Mouse (Mus musculus) stomach, embryonic 16.5 days (tissue): ENCODE results near the gene Bdkrb1. TPM values are rescaled to one million over a fixed set of nuclear protein-coding genes. Genes with fewer than 3 reads are reported as not detected.

Experiments
- ATAC-seq: fragments of 200-750 bp; cut with Nextera tagmentation; 2 replicates; pipeline ENCODE4 v1.8.0; 2017; ENCODE audit warnings: moderate number of reproducible peaks, moderate TSS enrichment; ENCODE audit not compliant: insufficient read depth, low FRiP score
- H3K27ac ChIP-seq: fragments of 300-500 bp; sonication (generic); 2 replicates; pipeline ENCODE4 v1.5.1; 2014; ENCODE audit warnings: low read length
- H3K27me3 ChIP-seq: fragments of 300-500 bp; sonication (generic); 2 replicates; pipeline ENCODE4 v1.6.1; 2014; ENCODE audit warnings: low read length, control low read depth, mixed read lengths; ENCODE audit not compliant: control insufficient read depth, insufficient read depth
- H3K36me3 ChIP-seq: fragments of 300-500 bp; sonication (generic); 2 replicates; pipeline ENCODE4 v1.6.1; 2014; ENCODE audit warnings: low read length; ENCODE audit not compliant: control insufficient read depth, insufficient read depth
- H3K4me1 ChIP-seq: fragments of 300-500 bp; sonication (generic); 2 replicates; pipeline ENCODE4 v1.6.1; 2014; ENCODE audit warnings: low read length, control low read depth, mixed read lengths; ENCODE audit not compliant: control insufficient read depth, insufficient read depth
- H3K4me2 ChIP-seq: fragments of 300-500 bp; sonication (generic); 2 replicates; pipeline ENCODE4 v1.6.1; 2014; ENCODE audit warnings: low read depth, low read length, mixed read lengths
- H3K4me3 ChIP-seq: fragments of 300-500 bp; sonication (generic); replicated peaks from 2 replicates; pipeline ENCODE4 v1.5.1; 2014; ENCODE audit warnings: mild to moderate bottlenecking, low read length
- H3K9ac ChIP-seq: fragments of 300-500 bp; sonication (generic); 2 replicates; pipeline ENCODE4 v1.6.1; 2014; ENCODE audit warnings: low read length
- H3K9me3 ChIP-seq: fragments of 300-500 bp; sonication (generic); replicated peaks from 2 replicates; pipeline ENCODE4 v1.6.1; 2016; ENCODE audit warnings: low read length, control low read depth; ENCODE audit not compliant: control insufficient read depth
- WGBS: fragments of 180-500 bp; shearing (Covaris S2); extraction: QIAGEN DNeasy Blood & Tissue Kit; methylation state at CpG from one replicate; pipeline ENCODE4 v1.1.7; 2014; 5-methylcytosine and 5-hydroxymethylcytosine counted together
- polyA plus RNA-seq: library from polyadenylated mRNA; unstranded; fragments of >200 nt; fragmentation: Nextera tagmentation; extraction: Ambion mirVana; gene quantifications from 2 replicates; pipeline ENCODE4 v1.2.1, GENCODE M21; 2015

The Bdkrb1 gene
- polyA plus RNA-seq, 1 experiment from 2014 or later: 1.0 TPM

DNA sequence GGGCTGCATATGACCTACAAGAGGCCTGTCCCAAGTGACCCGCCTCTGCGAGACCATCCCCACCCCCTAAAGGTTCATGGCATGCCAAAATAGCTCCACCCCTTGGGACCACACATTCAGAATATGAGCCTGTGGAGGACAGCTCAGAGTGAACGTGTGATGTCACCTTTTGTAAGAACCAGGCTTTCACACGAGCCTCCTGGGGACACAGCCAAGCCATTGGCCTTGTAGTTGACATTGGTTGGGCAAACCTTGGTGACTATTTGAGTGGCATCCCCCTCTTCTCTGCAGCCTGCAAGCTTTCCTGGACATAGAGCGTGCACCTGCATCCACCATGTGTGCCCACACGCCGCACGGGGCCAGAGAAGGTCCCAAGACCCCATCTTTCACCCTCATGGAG lies 15.4 kb upstream of the Bdkrb1 start:
- H3K9ac ChIP-seq: no peak overlapping the region
- H3K4me1 ChIP-seq: peaks cover 23% of the 10 kb centered on the region
- WGBS: 80% methylated on average over 8 of the region's 8 CpGs
- H3K36me3 ChIP-seq: no peaks in the 10 kb centered on the region
- H3K9me3 ChIP-seq: no peaks in the 10 kb centered on the region
- no peak overlapping the region for H3K4me3 ChIP-seq
- no peak for ATAC-seq
- H3K27me3 ChIP-seq: no peaks in the 10 kb centered on the region
- H3K4me2 ChIP-seq: no peak overlapping the region
- no peak overlapping the region for H3K27ac ChIP-seq

GRCm38 (mm10) chr12:105590786-105591185 lies 12.1 kb upstream of the Bdkrb1 start:
- H3K4me2 ChIP-seq: no peak overlapping the region
- H3K4me3 ChIP-seq: no peak overlapping the region
- no peak overlapping the region for H3K27ac ChIP-seq
- no peaks in the 10 kb centered on the region for H3K9me3 ChIP-seq
- WGBS: 82% methylated on average over 7 of the region's 7 CpGs
- H3K9ac ChIP-seq: no peak overlapping the region
- no peaks in the 10 kb centered on the region for H3K36me3 ChIP-seq
- no peak for ATAC-seq
- no peaks in the 10 kb centered on the region for H3K27me3 ChIP-seq
- no peaks in the 10 kb centered on the region for H3K4me1 ChIP-seq

DNA sequence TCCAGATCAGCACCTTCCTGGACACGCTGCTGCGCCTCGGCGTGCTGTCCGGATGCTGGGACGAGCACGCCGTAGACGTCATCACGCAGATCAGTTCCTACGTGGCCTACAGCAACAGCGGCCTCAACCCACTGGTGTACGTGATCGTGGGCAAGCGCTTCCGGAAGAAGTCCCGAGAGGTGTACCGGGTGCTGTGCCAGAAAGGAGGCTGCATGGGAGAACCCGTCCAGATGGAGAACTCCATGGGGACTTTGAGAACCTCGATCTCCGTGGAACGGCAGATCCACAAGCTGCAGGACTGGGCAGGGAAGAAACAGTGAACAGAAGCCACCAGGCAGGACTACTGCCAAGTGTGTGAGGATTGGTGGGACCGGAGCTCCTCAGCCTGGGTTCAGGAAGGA lies 10.5 kb upstream of the Bdkrb1 start:
- Histone ChIP-seq H3K27ac (no peak overlapping the region), H3K27me3 (no peaks in the 10 kb centered on the region), H3K4me1 (no peaks in the 10 kb centered on the region), H3K9ac (no peak overlapping the region), H3K4me3 (no peak overlapping the region), H3K4me2 (no peak overlapping the region), H3K9me3 (no peaks in the 10 kb centered on the region), H3K36me3 (no peaks in the 10 kb centered on the region)
- no peak for ATAC-seq
- 95% methylated on average over 23 of the region's 23 CpGs for WGBS

DNA sequence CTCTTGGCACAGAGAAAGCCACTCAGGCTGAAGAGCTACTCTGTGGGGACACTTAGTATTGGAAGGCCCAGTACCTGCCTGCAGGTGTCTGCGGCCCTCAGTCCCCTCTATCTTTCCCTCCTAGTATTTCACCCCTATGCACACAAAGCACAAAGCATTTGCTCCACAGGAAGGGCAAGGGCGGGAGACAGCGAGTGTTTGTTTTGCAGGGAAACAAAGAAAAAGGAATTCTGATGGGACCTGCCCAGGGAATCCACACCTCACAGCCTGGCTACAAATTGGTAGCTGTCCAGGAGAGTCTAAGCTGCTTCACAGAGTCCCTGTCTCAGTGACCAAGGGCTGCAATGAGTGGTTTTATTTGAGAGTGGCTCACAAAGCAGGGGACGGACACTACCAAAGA lies 9.4 kb upstream of the Bdkrb1 start:
- Histone ChIP-seq H3K27ac (no peak overlapping the region), H3K4me1 (no peaks in the 10 kb centered on the region), H3K9me3 (no peaks in the 10 kb centered on the region), H3K4me3 (no peak overlapping the region), H3K4me2 (no peak overlapping the region), H3K36me3 (no peaks in the 10 kb centered on the region), H3K9ac (no peak overlapping the region), H3K27me3 (no peaks in the 10 kb centered on the region)
- no peak for ATAC-seq
- WGBS: 62% methylated on average over 4 of the region's 4 CpGs

- whole genome bisulfite sequencing: 84% methylated on average over 8 of the region's 8 CpGs
- H3K27ac ChIP-seq: no peak overlapping the region
- no peaks in the 10 kb centered on the region for H3K27me3 ChIP-seq
- H3K9ac ChIP-seq: no peak overlapping the region
- no peak overlapping the region for H3K4me3 ChIP-seq
- no peak overlapping the region for H3K4me2 ChIP-seq
- H3K4me1 ChIP-seq: peaks cover 13% of the 10 kb centered on the region; the same call in 1 of the 2 replicates
- H3K9me3 ChIP-seq: no peaks in the 10 kb centered on the region
- no peaks in the 10 kb centered on the region for H3K36me3 ChIP-seq
- ATAC-seq: no peak
Observed at GRCm38 (mm10) chr12:105597135-105597534, 5.8 kb upstream of the Bdkrb1 start.

GRCm38 (mm10) chr12:105598503-105598902 lies 4.4 kb upstream of the Bdkrb1 start:
- ATAC-seq: no peak

DNA sequence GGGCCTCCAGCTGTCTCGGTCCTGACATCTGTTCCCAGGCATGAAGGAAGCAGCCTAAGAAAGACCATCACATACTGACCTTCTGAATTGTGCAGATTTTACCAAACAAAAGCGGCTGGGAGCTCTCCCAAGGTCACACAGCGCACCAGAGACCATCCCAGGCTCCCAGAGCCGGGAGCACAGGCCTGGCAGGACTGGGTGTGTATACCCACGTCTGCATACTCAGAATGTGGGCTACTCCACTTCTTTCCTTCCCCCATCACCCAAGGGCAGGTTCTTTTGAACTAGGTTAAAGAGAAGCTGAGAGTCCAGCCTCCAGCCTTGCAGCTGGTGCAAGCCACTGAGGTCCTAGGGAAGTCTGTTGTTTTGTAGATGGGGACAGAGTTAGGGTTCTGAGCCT lies 3.8 kb upstream of the Bdkrb1 start:
- H3K4me3 ChIP-seq: no peak overlapping the region
- no peak for ATAC-seq
- H3K4me2 ChIP-seq: no peak overlapping the region
- no peaks in the 10 kb centered on the region for H3K27me3 ChIP-seq
- H3K9ac ChIP-seq: no peak overlapping the region
- H3K9me3 ChIP-seq: no peaks in the 10 kb centered on the region
- peaks cover 13% of the 10 kb centered on the region; the same call in 1 of the 2 replicates for H3K4me1 ChIP-seq
- 52% methylated on average over 5 of the region's 5 CpGs for WGBS
- H3K27ac ChIP-seq: no peak overlapping the region
- H3K36me3 ChIP-seq: no peaks in the 10 kb centered on the region

More at GRCm38 (mm10) chr12:105598503-105598902, 4.4 kb upstream of the Bdkrb1 start:
- H3K36me3 ChIP-seq: no peaks in the 10 kb centered on the region
- peaks cover 13% of the 10 kb centered on the region; the same call in 1 of the 2 replicates for H3K4me1 ChIP-seq
- H3K9ac ChIP-seq: no peak overlapping the region; the same call in 1 of the 2 replicates
- H3K4me2 ChIP-seq: no peak overlapping the region
- H3K4me3 ChIP-seq: no peak overlapping the region
- no peak overlapping the region for H3K27ac ChIP-seq
- 72% methylated on average over 10 of the region's 10 CpGs for WGBS
- H3K27me3 ChIP-seq: no peaks in the 10 kb centered on the region
- no peaks in the 10 kb centered on the region for H3K9me3 ChIP-seq

DNA sequence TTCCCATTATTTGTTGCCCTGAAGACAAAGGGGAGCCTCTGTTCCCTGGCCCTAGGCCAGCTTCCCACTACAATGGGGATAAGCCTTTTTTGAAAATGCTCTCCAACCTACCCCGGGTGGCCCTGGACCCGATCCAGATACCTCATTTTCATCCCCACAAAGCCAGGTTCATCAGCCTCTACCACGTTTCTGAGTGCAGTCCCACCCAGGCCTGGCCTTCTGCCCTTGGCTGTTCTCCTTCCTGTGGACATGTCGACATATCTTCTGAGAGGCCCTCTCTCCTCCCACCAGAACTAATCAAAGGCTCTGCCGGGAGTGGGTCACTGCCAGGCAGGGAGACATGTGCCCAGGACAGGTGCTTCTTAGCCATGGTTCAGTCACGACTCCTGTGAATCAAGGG lies 1.3 kb upstream of the Bdkrb1 start:
- Histone ChIP-seq H3K4me3 (no peak overlapping the region), H3K27me3 (no peaks in the 10 kb centered on the region), H3K9ac (no peak overlapping the region), H3K9me3 (no peaks in the 10 kb centered on the region), H3K36me3 (no peaks in the 10 kb centered on the region), H3K27ac (0 out of 2 replicates have a peak overlapping the region, but pooled peaks have one; percentile 30), H3K4me1 (peaks cover 13% of the 10 kb centered on the region; the same call in 1 of the 2 replicates), H3K4me2 (no peak overlapping the region)
- ATAC-seq: no peak
- 50% methylated on average over 6 of the region's 6 CpGs for WGBS

DNA sequence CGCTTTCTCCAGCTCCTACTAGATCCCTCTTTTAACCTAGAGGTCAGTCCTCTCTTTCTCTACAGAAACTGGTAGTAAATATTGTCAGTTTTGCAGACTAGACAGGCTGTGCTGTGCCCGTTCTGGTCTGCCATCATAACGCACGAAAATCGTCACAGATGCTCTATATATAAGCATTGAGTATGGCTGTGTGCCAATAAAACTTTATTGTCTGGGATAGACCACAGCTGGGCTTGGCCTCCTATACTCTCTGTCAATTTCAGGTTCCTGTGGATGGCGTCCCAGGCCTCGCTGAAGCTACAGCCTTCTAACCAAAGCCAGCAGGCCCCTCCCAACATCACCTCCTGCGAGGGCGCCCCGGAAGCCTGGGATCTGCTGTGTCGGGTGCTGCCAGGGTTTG lies 1.0 kb downstream of the Bdkrb1 start:
- Histone ChIP-seq H3K27me3 (no peaks in the 10 kb centered on the region), H3K4me1 (peaks cover 12% of the 10 kb centered on the region; the same call in 1 of the 2 replicates), H3K4me3 (no peak overlapping the region), H3K9me3 (no peaks in the 10 kb centered on the region), H3K27ac (no peak overlapping the region), H3K36me3 (no peaks in the 10 kb centered on the region), H3K4me2 (no peak overlapping the region), H3K9ac (no peak overlapping the region)
- WGBS: 67% methylated on average over 11 of the region's 11 CpGs
- no peak for ATAC-seq

- Histone ChIP-seq H3K27me3 (no peaks in the 10 kb centered on the region), H3K9ac (no peak overlapping the region), H3K4me3 (no peak overlapping the region), H3K9me3 (no peaks in the 10 kb centered on the region), H3K4me1 (peaks cover 9% of the 10 kb centered on the region; the same call in 1 of the 2 replicates), H3K4me2 (no peak overlapping the region), H3K36me3 (no peaks in the 10 kb centered on the region), H3K27ac (no peak overlapping the region)
- ATAC-seq: no peak
- WGBS: 45% methylated on average over 8 of the region's 8 CpGs
Observed at GRCm38 (mm10) chr12:105605212-105605611, 2.3 kb downstream of the Bdkrb1 start.
